Mouse (Mus musculus) T-helper 17 cell (primary cell): Measurements from ENCODE around the gene Fam19a5.

Experiments
- in situ Hi-C, 2 experiments: fragments of 300-600 bp; cut with MboI, MseI; formaldehyde crosslinking; loops; 1 replicate in 1 of 2; 2 replicates in 1 of 2; pipeline ENCODE4 v1.15.1; 2025; ENCODE audit warnings: high pct_unique_total_duplicates in 2 of 2

Fam19a5 gene

DNA sequence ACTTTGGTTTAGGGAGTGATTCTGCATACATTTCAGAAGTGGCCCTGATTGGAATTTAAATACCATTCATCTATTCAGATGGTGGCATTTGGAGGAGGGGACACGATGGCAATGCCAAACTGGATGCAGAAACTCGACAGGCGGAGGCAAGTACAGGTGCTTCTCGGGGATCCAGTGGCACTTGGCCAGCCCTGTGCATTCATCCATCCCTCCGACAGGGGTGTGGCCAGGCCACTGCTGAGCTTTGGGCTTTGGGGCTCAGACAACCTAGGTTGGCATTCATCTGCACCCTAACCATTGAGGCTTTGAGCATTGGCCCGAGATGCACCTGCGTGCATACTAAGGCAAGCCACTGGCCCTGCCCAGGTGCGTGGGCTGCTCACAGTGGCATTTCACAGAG, 52.6 kb downstream of the Fam19a5 start:
- in situ Hi-C loops = no loop called here

DNA sequence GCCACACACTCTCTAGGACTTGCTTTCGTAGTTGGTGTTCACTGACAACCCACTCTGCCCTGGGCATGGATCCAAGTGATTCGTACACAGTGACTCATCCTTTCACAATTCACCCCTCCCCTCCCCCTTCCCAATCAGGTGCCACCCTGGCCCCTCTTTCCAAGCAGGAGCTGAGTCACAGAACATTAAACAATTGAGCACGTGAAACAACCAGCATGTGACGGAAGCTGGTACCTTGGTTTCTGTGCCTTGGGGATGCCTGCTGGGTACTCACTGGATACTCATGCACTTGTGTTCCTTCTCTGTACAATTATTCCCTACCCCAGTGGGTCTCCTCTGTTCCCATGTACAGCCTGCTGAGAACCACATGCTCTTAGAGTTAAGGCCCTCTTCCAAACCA, 53.0 kb downstream of the Fam19a5 start:
- in situ Hi-C loops = no loop called here

GRCm38 (mm10) chr15:87597766-87598165, 53.7 kb downstream of the Fam19a5 start:
- in situ Hi-C loops = no loop called here

DNA sequence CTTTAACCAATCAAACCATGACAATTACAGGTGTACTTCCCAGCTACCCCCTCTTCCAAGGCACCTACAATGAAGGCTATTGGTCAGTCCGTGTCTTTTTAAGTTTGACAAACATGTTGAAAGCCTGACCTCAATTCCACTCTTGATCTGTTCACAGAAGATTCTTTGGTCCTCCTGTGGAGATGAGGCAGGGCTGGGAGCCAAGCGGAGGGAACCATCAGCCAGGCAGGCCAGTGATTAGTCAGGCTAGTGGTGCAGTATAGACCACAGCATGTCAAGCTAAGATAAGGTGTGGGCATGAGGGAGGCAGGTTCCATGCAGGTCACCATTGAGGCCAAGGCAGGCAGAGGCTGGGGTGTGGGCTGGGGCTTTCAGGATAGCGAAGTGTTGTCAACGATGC, 54.5 kb downstream of the Fam19a5 start:
- in situ Hi-C loops = no loop called here

DNA sequence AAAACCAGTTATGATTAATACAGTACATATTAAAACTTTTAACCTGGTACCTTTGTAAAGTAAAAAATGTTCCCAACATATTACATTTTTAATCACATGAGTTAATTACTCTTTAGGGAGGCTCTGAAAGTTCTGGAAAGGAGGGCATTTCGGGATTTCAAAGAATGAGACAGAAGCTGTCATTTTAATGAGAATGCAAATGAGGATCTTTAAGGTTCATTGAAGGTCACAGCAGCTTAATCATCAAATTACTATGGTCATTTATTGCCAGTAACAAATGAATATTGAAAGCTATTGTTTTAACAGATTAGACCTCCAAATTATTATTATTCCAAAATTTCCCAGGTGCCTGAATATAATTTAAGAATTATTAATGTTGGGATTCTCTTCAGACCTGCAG, 59.2 kb downstream of the Fam19a5 start:
- in situ Hi-C loops = no loop called here

DNA sequence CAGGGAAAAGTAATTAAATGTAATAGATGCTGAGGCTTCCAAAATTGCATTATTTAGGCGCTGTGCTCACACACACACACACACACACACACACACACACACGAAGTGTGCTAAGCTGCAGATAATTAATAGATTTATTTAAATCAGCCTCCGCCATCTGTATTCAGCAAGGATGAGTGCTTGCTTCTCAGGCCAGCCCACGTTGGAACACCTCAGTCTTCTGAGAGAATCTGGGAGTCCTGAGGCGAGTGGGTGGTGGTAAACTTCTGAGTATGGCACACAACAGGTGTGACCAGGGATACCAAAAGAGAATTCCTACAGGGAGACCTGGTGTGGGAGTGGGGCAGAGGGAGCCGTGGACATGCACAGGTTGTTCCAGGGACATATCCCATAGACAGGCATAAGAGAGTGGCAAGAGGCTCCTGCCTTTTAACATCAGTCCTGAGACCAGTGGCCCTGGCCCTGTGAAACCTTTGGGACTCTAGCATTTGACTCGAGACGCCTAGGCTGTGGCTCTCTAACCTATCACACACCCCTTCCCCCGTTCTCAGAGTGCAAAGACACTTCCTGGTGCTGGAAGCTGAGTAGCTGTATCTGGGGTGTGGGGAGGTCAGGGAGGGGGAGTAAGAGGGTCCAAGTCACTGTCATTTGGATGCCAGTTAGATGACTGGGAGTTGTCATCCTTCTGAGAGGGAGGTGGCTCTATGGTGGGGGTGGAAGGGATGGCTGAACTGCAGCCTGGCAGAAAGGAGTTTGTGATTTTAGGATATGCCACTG, 61.6 kb downstream of the Fam19a5 start:
- in situ Hi-C loops = no loop called here

DNA sequence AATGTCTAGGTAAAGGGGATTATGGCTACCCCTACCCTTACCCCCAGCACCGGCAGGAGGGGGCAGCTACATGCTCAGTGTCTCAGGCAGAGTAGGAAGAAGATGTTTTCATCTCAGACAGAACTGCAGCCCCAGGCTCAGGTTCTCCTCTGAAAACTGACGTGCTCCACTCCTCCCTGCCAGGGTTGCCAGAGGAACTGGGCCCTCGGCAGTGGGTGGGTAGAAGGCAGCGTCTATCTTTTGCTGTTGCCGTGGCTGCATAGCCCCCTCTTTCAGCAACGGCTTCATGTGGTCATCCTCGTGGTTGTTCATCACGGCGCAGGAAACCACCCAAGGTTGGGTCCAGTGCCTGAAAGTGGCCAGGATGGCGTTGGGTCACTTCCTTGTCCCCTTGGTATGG, 62.6 kb downstream of the Fam19a5 start:
- in situ Hi-C loops = no loop called here

- in situ Hi-C loops = no loop called here
Observed at GRCm38 (mm10) chr15:87609236-87609635, 65.1 kb downstream of the Fam19a5 start.

- in situ Hi-C loops = no loop called here
Observed at GRCm38 (mm10) chr15:87623966-87624609, 80.0 kb downstream of the Fam19a5 start.

- in situ Hi-C loops = no loop called here
Observed at GRCm38 (mm10) chr15:87624610-87625091, 80.6 kb downstream of the Fam19a5 start.

- in situ Hi-C loops = no loop called here
Observed at GRCm38 (mm10) chr15:87625236-87626023, 81.3 kb downstream of the Fam19a5 start.

DNA sequence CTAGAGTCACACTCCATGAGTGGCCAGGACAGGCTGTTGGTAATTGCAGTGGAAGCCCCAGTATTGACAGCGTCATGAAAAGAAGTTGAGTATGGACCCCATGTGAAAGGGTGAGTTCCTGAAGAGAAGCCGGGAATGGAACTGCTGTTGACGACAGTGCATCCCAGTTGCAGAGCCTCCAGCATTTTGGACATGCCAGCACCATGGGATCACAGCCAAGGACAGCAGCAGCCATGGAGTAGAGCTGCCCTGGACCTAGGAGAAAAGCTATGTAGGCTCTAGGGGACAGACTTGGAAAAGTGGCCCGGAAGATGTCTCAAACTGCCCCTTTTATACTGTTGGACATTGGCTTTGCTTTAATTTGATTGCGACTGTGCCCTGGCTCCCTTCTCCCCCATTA, 91.2 kb downstream of the Fam19a5 start:
- in situ Hi-C loops = no loop called here

GRCm38 (mm10) chr15:87636407-87636806, 92.3 kb downstream of the Fam19a5 start:
- in situ Hi-C loops = no loop called here

- in situ Hi-C loops = no loop called here
Observed at GRCm38 (mm10) chr15:87637234-87637633, 93.1 kb downstream of the Fam19a5 start.

- in situ Hi-C loops = no loop called here
Observed at GRCm38 (mm10) chr15:87638270-87638669, 94.2 kb downstream of the Fam19a5 start.

DNA sequence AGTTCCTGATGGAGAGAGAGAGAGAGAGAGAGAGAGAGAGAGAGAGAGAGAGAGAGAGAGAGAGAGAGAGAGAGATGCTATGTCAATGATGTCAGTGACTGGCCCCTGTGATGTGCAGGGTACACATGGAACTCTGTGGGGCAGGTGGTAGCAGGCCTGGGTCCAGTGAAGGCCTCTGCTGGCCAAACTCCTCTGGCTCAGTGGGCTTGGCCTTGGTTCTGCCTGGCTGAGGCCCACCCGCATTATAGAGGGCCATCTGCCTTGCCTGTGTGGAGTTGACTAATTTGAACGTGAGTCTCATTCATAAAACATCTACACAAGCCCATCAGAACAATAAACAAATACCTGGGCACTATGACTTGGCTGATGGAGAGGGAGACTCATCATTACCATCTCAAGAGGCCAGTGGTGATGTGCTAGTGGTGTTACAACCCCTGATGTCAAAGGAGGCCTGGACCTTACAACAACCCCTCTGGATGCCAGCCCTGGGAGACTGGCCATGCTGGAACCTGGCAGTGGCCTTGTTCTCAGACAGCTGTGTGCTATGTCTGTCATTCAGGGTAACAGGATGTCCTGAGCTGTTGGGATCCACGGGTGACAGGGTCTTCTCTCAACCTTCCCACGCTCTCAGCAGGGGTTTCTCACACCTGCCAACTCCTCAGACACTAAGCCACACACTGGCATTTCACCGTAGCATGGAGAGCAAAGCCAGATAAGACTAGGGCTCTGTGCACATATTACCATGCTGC, 102.4 kb downstream of the Fam19a5 start:
- in situ Hi-C loops = no loop called here

- in situ Hi-C loops = no loop called here
Observed at GRCm38 (mm10) chr15:87649651-87650050, 105.6 kb downstream of the Fam19a5 start.

DNA sequence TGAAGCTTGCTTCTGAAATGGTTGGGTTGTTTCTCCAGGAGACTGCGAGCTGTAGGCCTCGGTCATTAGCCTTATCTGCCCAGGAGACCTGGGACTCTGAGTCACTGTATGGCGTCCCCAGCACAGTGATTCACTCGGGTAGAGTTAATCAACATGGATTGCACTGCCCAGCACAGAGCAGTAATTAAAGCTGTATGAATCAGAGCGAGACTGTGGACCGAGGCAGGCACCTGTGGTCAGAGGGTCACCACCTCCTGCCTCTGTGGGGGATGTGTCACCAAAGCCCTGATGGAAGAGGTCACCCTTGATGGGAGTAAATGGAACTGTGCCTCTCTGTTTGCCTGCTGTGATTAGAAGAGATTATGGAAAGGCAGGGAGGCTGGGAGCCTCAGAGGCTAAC, 110.5 kb downstream of the Fam19a5 start:
- in situ Hi-C loops = no loop called here

GRCm38 (mm10) chr15:87656496-87657155, 112.5 kb downstream of the Fam19a5 start:
- in situ Hi-C loops = no loop called here

- in situ Hi-C loops = no loop called here
Observed at GRCm38 (mm10) chr15:87659729-87660128, 115.6 kb downstream of the Fam19a5 start.

GRCm38 (mm10) chr15:87661954-87662353, 117.9 kb downstream of the Fam19a5 start:
- in situ Hi-C loops = no loop called here
